ENCODE assay signal across 8 mouse cellular contexts in the genomic region with DNA sequence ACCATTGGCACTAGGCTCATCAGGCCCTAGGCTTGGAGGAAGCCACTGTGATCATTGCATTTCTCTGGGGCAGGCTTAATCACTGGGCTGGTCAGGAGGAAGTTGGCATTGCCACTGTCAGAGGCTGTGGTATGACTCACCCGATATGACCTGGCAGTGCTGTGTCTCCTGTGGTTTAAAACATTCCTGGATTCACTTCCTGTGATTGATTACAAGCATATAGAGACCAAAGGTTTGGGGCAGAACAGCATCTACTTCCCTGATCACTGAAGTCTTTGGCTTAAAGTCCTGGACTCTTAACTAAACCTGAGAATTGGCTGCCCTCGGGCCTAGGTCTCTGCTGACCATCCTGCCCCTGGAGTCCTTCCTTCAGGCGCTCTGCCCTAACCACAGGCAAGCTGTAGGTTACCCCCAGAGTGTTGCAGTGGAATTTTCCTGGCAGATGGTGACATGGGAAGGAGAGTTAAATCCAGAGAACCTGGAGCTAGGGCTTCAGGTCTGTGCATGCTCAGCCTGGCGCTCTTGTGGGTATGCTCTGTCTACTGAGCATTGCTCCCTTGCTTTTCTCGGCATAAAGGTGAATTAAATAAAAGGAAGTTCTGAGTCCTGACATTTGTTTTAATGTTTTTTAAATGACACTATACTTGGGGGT. TPM values are rescaled to one million over a fixed set of nuclear protein-coding genes. Genes with fewer than 3 reads are reported as not detected.
DNase-seq lines count a peak whose midpoint lies in the region; ATAC-seq lines count a peak whose summit lies in the region.

No protein-coding gene starts in this region.

- DNase-seq in heart, postnatal 10 days = peak; percentile 27 to 32
- no peak for DNase-seq in heart, postnatal 14 days
- DNase-seq in NIH3T3 (ENCODE audit: low read depth) = peak; percentile 64
- peak; percentile 29 to 51 for DNase-seq in cerebellum, postnatal 14 days
- DNase-seq in monocyte, adult 2 months (ENCODE audit: low read depth in 1 of 2, low spot score in 2 of 2) = peak; percentile 22 to 43
- DNase-seq in right cerebral cortex, postnatal 25 days = no peak
- no peak for DNase-seq in hindbrain, embryonic 14.5 days (ENCODE audit: low spot score)

- no peak overlapping the region for H3K4me3 ChIP-seq in forebrain, embryonic 13.5 days
- no peak overlapping the region for H3K4me3 ChIP-seq in hindbrain, embryonic 14.5 days (replicated peaks; ENCODE audit: low read length)

- no peaks in the 10 kb centered on the region for H3K9me3 ChIP-seq in forebrain, embryonic 13.5 days (replicated peaks)
- H3K9me3 ChIP-seq in hindbrain, embryonic 14.5 days (ENCODE audit: control insufficient read depth, low read length) = no peaks in the 10 kb centered on the region

- no peak overlapping the region for H3K27ac ChIP-seq in forebrain, embryonic 13.5 days
- no peak overlapping the region for H3K27ac ChIP-seq in hindbrain, embryonic 14.5 days

- H3K4me2 ChIP-seq in forebrain, embryonic 13.5 days = no peak overlapping the region
- no peak overlapping the region for H3K4me2 ChIP-seq in hindbrain, embryonic 14.5 days (replicated peaks)

- H3K4me1 ChIP-seq in forebrain, embryonic 13.5 days = no peaks in the 10 kb centered on the region
- H3K4me1 ChIP-seq in hindbrain, embryonic 14.5 days (replicated peaks; ENCODE audit: control insufficient read depth, insufficient read depth, low read length) = no peaks in the 10 kb centered on the region

- 95% methylated on average over 5 of the region's 5 CpGs for WGBS in forebrain, embryonic 13.5 days
- WGBS in hindbrain, embryonic 14.5 days = 91% methylated on average over 5 of the region's 5 CpGs

- H3K27me3 ChIP-seq in forebrain, embryonic 13.5 days = no peaks in the 10 kb centered on the region
- no peaks in the 10 kb centered on the region for H3K27me3 ChIP-seq in hindbrain, embryonic 14.5 days (ENCODE audit: control insufficient read depth, insufficient read depth, low read length)

- H3K36me3 ChIP-seq in forebrain, embryonic 13.5 days (ENCODE audit: poor library complexity, severe bottlenecking) = peaks cover 37% of the 10 kb centered on the region
- H3K36me3 ChIP-seq in hindbrain, embryonic 14.5 days (replicated peaks; ENCODE audit: control insufficient read depth, insufficient read depth) = peaks cover 36% of the 10 kb centered on the region

- H3K9ac ChIP-seq in forebrain, embryonic 13.5 days = no peak overlapping the region
- no peak overlapping the region for H3K9ac ChIP-seq in hindbrain, embryonic 14.5 days

- intact Hi-C loops in heart, postnatal 10 days (cut with DNase I) = loop anchor here (2.0 to 10.0 kb wide), 2 partner anchors 32 to 448 kb away; a partner anchor contains a TSS
- intact Hi-C loops in heart, postnatal 14 days (cut with DNase I) = loop anchor here (10.0 kb wide), 1 partner anchor 368 kb away; no protein-coding TSS in a partner anchor

- ATAC-seq in forebrain, embryonic 13.5 days = no peak
- ATAC-seq in hindbrain, embryonic 14.5 days (ENCODE audit: low FRiP score) = no peak

RNA-seq across cellular contexts. Expression of a gene that starts 32.6 kb away (rescaled TPM):
- total RNA-seq in heart, postnatal 10 days (2021) = 100 to 1,000 TPM; 118 TPM
- 100 to 1,000 TPM; 111 to 112 TPM for total RNA-seq in heart, postnatal 14 days (2021)
- polyA plus RNA-seq in forebrain, embryonic 13.5 days (2015; fragmentation: Nextera tagmentation; extraction: Ambion mirVana) = 26.3 and 27.4 TPM in 2 replicates
- 23.5 and 25.6 TPM in 2 replicates for polyA plus RNA-seq in hindbrain, embryonic 14.5 days (2014; fragmentation: Nextera tagmentation; extraction: Ambion mirVana)

Comparison
In these comparisons a context has a peak if more than half of its experiments do, and no peak if none do; other contexts are left out.
1. DNase-seq: peak in heart, postnatal 10 days (2 of 2), NIH3T3 (single experiment), cerebellum, postnatal 14 days (2 of 2) and monocyte, adult 2 months (2 of 2); none in heart, postnatal 14 days (0 of 2), right cerebral cortex, postnatal 25 days (single experiment) and hindbrain, embryonic 14.5 days (single experiment).